Mouse (Mus musculus): ENCODE results near the gene Tmem222. TPM values are rescaled to one million over a fixed set of nuclear protein-coding genes. Genes with fewer than 3 reads are reported as not detected.

Tmem222 gene
- 52.0 and 54.1 TPM in 2 replicates for total RNA-seq (2014; fragmentation: Nextera tagmentation)
- 16.0 and 20.0 TPM in 2 replicates for total RNA-seq (2017)

DNA sequence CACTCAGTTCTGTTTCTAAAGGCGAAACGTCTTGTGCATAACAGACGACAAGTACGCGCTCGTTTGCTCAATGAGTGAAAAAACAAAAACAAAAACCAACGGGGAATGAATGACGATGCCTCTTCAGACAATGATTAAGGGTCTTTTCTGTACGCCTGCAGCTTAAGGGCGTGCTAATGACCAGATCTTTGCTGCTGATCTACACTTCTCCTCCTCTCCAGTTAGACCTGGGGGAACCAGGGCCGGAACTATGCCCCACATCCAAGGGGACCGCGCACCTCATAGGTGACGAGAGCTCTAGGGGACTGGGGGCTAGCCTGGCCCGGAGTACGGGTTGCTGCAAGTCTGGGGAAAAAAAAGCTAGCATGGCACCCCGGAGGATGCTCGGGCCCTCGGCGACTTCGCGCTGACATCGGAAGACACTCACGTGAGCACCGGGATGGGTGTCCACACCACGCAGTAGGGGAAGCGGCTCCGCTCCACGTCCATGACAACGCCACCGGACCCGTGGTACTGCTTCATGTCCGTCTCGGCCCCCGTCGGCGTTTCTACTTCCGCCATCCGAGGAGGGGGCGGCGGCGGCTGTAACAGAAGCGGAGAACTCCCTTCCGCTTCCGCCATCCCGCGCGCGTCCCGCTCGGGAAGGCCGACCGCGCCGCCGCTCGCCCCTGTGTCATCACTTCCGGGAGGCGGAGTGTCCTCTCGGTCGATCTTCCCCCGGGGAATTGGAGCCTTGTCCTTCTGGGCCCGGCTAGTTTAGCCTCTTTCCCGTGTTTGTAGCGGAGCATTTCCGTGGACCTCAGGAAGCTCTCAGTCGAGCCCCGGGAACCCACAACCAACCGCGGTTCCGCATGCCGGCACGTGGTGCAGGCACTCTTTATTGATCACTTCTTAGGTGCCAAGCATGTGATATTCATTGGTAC lies at the start of gene Tmem222:
TSS of gene Tmem222 (minus strand) at position 689 of the 923 bp plus-strand sequence.
- ATAC-seq (replicated peaks; ENCODE audit: poor library complexity, severe bottlenecking) = peak; percentile 94

- ATAC-seq (replicated peaks; ENCODE audit: poor library complexity, severe bottlenecking) = no peak
These were observed 42.1 kb upstream of the Tmem222 start for GRCm38 (mm10) chr4:133319667-133320066.

- ATAC-seq (replicated peaks; ENCODE audit: poor library complexity, severe bottlenecking) = no peak
These were observed 38.4 kb upstream of the Tmem222 start for GRCm38 (mm10) chr4:133315991-133316390.

GRCm38 (mm10) chr4:133314896-133315295 lies 37.3 kb upstream of the Tmem222 start:
- ATAC-seq (replicated peaks; ENCODE audit: poor library complexity, severe bottlenecking) = no peak

DNA sequence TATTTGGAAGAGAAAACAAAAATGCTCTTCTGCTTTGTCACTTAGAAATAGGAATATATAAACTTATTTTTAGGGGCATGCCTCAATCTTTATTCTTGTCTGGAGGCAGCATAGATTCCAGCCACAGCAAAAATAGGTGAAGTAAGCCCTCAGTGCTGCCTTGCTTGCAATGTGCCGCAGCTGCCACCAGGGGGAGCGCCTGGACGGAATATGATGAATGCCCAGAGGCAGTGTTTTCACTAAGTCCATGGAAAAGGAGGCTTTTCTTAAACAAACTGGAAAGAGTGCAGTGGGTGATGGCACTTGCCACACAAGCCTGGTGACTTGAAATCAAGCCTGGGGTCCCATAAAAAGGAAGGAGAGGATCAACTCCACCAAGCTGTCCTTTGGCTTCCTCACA lies 32.4 kb upstream of the Tmem222 start:
- peak; percentile 63 for ATAC-seq (replicated peaks; ENCODE audit: poor library complexity, severe bottlenecking)

DNA sequence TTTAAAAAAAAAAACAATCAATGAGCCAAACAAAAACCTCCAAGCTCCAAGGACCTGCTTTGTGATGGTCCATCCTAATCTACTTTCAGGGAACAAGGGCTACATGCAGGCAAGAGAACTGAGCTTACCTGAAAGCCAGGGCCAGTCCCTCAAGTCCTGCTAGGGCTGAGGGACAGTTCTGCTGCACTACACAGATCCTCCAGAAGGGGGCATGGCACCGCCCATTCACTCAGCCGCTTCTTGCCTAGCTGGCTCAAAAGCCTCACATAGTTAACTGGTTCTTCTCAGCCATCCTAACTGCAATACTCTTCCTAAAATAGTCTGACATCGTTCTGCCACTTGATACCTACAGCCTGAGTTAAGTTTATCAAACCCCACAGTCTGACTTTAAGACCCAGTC lies 29.7 kb upstream of the Tmem222 start:
- peak; percentile 48; the same call in 1 of the 2 replicates for ATAC-seq (replicated peaks; ENCODE audit: poor library complexity, severe bottlenecking)

DNA sequence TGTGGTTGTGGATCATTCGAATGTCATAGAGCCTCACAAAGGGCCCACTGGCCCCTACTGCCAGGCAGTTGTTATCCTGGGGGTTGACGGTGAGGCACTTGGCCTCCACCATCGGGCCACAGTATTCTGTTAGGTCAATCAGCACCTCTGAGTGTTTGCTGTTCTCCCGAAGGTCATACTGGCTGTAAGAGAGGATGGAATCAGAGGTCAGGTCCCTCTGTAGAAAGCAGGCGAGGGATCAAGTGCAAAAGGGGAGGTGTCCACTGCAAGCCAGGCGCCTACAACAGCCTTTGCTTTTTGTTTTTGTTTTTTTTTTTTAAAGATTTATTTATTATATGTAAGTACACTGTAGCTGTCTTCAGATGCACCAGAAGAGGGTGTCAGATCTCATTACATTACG lies 28.2 kb upstream of the Tmem222 start:
- ATAC-seq (replicated peaks; ENCODE audit: poor library complexity, severe bottlenecking) = no peak

DNA sequence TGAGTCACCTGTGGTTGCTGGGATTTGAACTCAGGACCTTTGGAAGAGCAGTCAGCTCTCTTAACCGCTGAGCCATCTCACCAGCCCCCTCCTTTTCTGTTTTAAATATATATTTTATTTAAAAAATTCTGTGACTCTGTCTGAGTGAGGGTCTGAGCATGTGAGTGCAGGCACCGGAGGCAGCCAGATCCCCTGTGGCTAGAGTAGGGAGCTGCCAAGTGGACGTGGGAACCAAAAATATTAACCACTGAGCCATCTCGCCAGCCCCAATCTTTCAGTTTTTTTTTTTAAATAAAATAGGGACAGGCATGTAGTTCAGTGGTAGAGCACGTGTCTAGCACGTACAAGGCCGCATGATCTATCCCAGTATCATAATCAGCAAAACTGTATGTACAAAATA lies 27.2 kb upstream of the Tmem222 start:
- ATAC-seq (replicated peaks; ENCODE audit: poor library complexity, severe bottlenecking) = no peak

- no peak for ATAC-seq (replicated peaks; ENCODE audit: poor library complexity, severe bottlenecking)
These were observed 25.1 kb upstream of the Tmem222 start for GRCm38 (mm10) chr4:133302668-133303067.

- ATAC-seq (replicated peaks; ENCODE audit: poor library complexity, severe bottlenecking) = no peak; the same call in 1 of the 2 replicates
These were observed 24.2 kb upstream of the Tmem222 start for GRCm38 (mm10) chr4:133301802-133302201.

DNA sequence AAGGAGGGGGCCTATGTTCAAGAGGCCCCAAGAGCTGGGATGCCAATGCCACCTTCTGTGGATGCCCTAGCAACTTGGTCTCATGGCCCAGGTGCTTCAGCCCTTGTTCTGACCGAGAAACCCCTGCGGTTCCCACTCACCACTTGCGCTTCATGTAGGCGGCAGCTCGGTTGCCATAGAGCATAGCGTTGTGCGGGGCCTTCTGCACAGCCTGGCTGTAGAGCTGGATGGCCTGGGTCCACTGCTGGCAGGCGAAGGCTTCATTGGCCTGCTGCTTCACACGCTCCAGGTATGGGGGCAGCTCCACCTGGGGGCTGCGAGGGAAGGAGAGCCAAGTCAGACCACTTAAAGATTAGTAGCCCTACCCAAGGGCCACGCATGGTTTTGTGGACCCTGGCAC lies 22.8 kb upstream of the Tmem222 start:
- no peak for ATAC-seq (replicated peaks; ENCODE audit: poor library complexity, severe bottlenecking)

DNA sequence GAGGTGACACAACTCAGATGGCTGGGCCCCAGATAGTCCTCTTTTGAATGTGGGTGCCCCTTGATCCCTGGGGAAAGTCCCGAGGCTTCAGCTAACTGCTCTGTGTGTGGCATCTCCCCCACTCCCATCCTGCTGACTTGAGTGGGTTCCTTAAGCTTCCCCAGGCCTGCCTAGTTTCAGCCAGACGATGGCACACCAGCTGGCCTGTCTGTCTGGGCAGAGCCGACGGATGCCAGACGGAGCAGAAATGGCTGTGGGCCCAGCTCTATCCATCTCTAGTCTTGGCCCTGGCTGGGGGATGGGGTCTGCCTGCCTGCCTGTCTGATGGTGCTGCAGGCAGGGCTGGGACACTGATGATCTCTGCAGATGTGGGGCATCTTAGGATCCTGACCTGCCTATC lies 22.1 kb upstream of the Tmem222 start:
- ATAC-seq (replicated peaks; ENCODE audit: poor library complexity, severe bottlenecking) = no peak

DNA sequence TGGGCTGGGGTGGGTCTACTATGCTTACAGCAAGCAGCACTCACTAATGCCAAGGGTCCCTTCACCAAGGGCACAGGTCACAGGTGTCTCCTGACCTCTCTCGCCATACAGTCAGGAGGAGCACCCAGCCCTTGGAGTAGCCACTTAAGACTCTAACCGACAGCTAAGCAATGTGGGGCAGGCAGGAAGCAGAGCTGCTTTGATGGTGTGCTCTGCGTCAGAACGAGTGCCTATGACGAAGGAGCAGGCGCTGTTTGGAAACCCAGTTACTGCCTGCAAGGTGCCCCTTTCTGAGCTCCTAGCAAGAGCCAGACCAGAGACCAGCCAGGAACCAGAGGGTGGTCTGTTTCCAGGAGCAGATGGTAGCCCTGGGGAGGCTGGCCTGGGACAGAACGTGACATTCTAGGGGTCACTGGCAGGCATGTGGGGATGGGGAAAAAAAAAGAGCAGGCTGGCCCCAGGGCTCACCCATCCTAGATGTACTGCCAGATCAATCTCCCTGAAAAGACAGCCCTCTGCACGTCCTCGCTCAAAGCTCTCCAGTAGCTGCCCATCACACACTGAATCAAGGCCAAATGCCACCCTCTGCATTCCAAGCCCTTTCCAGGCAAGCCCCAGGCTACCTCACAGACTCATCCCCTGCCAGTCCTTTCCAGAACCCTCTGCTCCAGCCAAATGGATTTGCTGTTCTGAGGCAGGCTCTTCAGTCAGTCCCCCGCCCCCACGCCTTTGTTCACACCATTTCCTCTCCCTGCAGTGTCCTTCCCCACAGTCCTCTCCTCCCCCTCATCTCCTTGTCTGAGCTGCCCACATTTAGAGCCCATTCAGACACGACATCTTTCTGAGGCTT lies 21.1 kb upstream of the Tmem222 start:
- no peak for ATAC-seq (replicated peaks; ENCODE audit: poor library complexity, severe bottlenecking)

DNA sequence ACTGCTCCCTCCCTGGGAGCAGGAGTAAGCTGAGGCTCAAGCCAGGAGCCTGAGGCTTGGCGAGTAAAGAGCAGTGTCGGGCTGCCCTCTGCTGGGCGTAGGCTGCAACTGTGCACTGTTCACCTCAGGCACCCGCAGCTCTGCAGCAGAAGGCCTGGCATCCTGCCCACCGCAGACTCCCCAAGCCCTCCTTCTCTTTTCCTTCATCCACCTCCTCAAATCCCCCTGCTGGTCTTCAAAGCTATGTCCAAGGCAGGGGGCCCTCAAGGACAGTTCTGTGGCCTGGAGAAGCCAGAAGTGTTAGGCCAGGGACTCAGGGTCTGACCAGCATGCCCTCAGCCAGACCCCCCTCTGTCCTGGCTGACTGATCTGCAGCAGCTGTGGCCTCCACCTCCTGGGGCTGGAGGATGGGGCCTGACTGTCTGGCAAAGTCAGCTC lies 20.2 kb upstream of the Tmem222 start:
- ATAC-seq (replicated peaks; ENCODE audit: poor library complexity, severe bottlenecking) = peak; percentile 87

DNA sequence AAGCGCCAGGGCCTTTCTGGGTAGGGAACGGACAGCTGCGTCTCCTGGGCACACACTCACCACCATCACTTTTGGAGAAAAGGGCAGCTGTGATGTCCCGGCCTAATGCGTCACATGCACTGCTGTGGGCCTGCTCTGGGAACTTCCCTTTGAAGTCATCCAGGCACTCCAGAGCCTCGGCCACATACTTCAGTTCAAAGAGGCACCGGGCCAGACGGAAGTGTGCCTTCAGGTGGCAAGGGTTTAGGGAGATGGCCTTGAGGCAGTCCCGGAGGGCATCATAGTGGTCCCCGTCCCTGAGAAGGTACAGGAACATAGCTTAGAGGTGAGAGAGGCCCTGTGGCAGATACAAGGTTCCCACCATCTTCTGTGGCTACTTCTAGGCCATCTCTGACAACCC lies 19.8 kb upstream of the Tmem222 start:
- no peak for ATAC-seq (replicated peaks; ENCODE audit: poor library complexity, severe bottlenecking)

DNA sequence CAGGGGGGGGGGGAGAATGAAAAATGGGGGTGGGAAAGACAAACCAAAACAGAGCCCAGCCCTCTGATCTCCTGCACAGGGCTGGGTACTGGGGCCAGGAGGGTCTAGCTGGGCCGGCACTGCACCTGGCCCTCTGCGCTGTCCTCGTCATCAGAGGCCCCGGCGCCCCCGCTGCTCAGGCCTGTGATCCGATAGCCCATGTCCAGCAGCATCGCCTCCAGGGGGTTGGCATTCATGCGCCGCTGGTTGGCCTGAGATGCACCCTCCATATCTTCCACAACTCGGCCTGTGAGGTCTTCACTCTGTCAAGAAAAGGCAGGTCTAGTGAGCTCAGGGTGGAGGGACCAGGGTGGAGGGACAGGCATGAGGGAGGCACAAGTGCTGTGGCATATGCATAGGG lies 16.5 kb upstream of the Tmem222 start:
- ATAC-seq (replicated peaks; ENCODE audit: poor library complexity, severe bottlenecking) = no peak

- ATAC-seq (replicated peaks; ENCODE audit: poor library complexity, severe bottlenecking) = no peak
These were observed 15.6 kb upstream of the Tmem222 start for GRCm38 (mm10) chr4:133292901-133293843.

DNA sequence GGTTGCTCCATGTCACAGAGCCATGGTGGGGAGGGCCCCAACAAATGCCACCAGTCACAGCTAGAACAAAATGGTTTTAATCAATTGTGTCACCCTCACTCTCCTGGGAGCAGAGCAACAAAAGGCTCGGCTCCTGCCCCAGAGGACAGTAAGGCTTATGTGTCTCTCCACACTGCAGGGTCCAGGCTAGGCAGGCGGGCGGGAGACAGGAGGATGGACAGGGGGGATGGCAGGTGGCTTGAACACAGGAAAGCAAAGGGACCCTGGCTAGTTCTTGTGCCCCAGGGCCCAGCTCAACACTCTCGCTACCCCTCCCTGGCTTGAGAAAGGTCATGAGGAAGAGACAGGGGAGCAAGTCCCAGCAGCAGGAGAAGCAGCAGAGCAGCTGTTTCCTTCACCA lies 14.8 kb upstream of the Tmem222 start:
- ATAC-seq (replicated peaks; ENCODE audit: poor library complexity, severe bottlenecking) = no peak

GRCm38 (mm10) chr4:133291255-133291654 lies 13.7 kb upstream of the Tmem222 start:
- no peak for ATAC-seq (replicated peaks; ENCODE audit: poor library complexity, severe bottlenecking)
